Mouse (Mus musculus): ENCODE data around the gene Zfp488. TPM values are rescaled to one million over a fixed set of nuclear protein-coding genes. Genes with fewer than 3 reads are reported as not detected.

Gene Zfp488
- total and polyA plus RNA-seq, 2 experiments: under 0.01 TPM; not detected in 1

DNA sequence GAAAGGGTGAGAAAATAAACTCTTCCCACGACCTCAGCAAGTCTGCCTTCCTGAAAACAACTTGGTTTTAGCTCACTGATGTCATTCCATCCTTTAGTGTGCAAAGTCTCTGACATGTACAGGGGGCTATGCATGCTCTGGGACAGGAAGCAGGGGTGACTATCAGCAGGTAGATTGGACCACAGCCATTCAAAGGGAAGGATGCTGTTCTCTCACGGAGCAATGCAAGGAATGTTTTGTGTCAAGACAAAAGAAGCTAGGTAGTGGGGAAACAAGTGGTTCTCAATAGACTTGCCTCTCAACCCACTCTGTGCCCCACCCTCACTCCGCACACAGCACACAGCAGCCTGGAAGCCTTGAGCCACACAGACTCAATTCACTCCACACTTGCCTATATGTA is 10.6 kb upstream of the Zfp488 start:
- DNase-seq (ENCODE audit: extremely low read depth, low read depth, low spot score): no peak
- H3K4me1 ChIP-seq (ENCODE audit: control insufficient read depth, insufficient read depth, low read length): no peaks in the 10 kb centered on the region
- WGBS: 46% methylated on average over 3 of the region's 3 CpGs
- no peaks in the 10 kb centered on the region for H3K79me2 ChIP-seq (ENCODE audit: control insufficient read depth, insufficient read depth, low read length)
- TF ChIP-seq CTCF (IDR thresholded peaks at IDR 0.05; ENCODE audit: low read depth, low read length) (no peak), POLR2A (IDR thresholded peaks at IDR 0.05; ENCODE audit: extremely low read depth, insufficient read depth, low read length) (no peak)
- no peaks in the 10 kb centered on the region for H3K27me3 ChIP-seq (ENCODE audit: control insufficient read depth, insufficient read depth, low read length)
- no peak overlapping the region for H3K4me3 ChIP-seq (ENCODE audit: insufficient read depth, low read depth, low read length)
- no peak overlapping the region for H3K27ac ChIP-seq (replicated peaks; ENCODE audit: insufficient read depth, low read depth, low read length)
- H3K36me3 ChIP-seq (ENCODE audit: control insufficient read depth, insufficient read depth, low read length): no peaks in the 10 kb centered on the region
- H3K9ac ChIP-seq (ENCODE audit: low read depth, low read length): no peak overlapping the region

DNA sequence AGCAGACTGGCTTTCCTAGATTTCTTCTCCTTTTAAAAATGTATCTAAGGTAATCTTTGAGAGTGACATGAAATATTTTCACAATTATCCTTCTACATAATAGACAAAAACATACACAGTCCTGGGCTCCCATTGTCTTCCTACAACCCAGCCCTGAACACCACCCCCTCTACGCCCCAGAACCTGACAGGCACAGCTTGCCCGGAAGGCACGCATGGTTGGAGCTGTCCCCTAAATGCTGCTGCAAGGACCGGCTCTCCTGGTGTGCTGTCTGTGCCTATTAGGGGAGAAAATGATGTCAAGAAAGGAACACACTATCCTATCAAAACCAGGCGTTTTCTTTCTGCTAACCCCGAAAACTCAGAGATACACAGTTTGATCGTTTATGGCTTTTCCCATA is 816 bp downstream of the Zfp488 start:
- Histone ChIP-seq H3K9ac (ENCODE audit: low read depth, low read length) (no peak overlapping the region), H3K36me3 (ENCODE audit: control insufficient read depth, insufficient read depth, low read length) (no peaks in the 10 kb centered on the region), H3K27ac (replicated peaks; ENCODE audit: insufficient read depth, low read depth, low read length) (no peak overlapping the region), H3K4me1 (ENCODE audit: control insufficient read depth, insufficient read depth, low read length) (no peaks in the 10 kb centered on the region), H3K4me3 (ENCODE audit: insufficient read depth, low read depth, low read length) (no peak overlapping the region), H3K27me3 (ENCODE audit: control insufficient read depth, insufficient read depth, low read length) (peaks cover 6% of the 10 kb centered on the region; the same call in 1 of the 2 replicates), H3K79me2 (ENCODE audit: control insufficient read depth, insufficient read depth, low read length) (no peaks in the 10 kb centered on the region)
- DNase-seq (ENCODE audit: extremely low read depth, low read depth, low spot score): no peak
- TF ChIP-seq CTCF (IDR thresholded peaks at IDR 0.05; ENCODE audit: low read depth, low read length): no peak
- 46% methylated on average over 7 of the region's 7 CpGs for WGBS

DNA sequence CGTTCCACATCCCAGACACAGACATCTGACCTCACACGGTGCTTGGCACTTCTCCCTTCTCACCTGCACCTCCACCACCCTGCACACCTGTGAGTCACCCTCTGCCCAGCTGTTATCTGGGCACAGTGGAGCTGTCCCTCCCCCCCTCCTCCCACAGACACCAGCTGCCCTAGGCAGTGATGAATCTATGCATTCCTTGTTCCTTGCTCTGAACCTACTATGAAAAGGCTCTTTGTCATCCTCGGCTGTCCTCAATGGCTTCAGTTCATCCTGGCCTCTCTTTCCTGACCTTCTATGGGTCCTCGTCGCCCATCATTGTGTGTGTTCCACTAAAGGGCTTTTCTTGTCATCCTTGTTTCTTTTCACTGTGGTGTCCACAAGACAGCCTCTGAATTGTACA is 3.8 kb downstream of the Zfp488 start:
- DNase-seq (ENCODE audit: extremely low read depth, low read depth, low spot score): no peak
- Histone ChIP-seq H3K4me1 (ENCODE audit: control insufficient read depth, insufficient read depth, low read length) (no peaks in the 10 kb centered on the region), H3K79me2 (ENCODE audit: control insufficient read depth, insufficient read depth, low read length) (no peaks in the 10 kb centered on the region), H3K4me3 (ENCODE audit: insufficient read depth, low read depth, low read length) (no peak overlapping the region), H3K36me3 (ENCODE audit: control insufficient read depth, insufficient read depth, low read length) (no peaks in the 10 kb centered on the region), H3K27ac (replicated peaks; ENCODE audit: insufficient read depth, low read depth, low read length) (no peak overlapping the region), H3K27me3 (ENCODE audit: control insufficient read depth, insufficient read depth, low read length) (peaks cover 6% of the 10 kb centered on the region; the same call in 1 of the 2 replicates), H3K9ac (ENCODE audit: low read depth, low read length) (no peak overlapping the region)
- 72% methylated on average over 5 of the region's 5 CpGs for WGBS
- TF ChIP-seq CTCF (IDR thresholded peaks at IDR 0.05; ENCODE audit: low read depth, low read length) (no peak), POLR2A (IDR thresholded peaks at IDR 0.05; ENCODE audit: extremely low read depth, insufficient read depth, low read length) (no peak)

DNA sequence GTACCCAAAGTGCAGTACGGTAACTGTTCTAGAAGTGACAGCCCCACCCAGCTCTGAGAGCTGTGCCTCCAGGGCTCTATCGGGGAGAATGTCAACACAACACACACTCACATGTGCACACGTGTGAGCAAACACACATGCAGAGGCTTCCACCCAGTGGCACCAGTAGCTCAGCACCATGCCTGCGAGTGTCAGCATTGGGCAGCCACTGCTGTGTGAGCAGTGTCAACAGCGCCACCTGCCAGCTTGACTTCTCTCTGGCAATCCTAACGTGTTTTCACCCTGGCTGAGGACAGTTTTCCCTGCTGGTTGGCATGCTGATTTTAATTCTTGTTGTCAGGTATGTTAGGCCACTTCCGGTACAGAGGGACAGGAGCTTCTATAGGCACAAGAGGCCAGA is 5.9 kb downstream of the Zfp488 start:
- Histone ChIP-seq H3K27ac (replicated peaks; ENCODE audit: insufficient read depth, low read depth, low read length) (no peak overlapping the region), H3K4me3 (ENCODE audit: insufficient read depth, low read depth, low read length) (no peak overlapping the region), H3K9ac (ENCODE audit: low read depth, low read length) (no peak overlapping the region), H3K36me3 (ENCODE audit: control insufficient read depth, insufficient read depth, low read length) (no peaks in the 10 kb centered on the region), H3K4me1 (ENCODE audit: control insufficient read depth, insufficient read depth, low read length) (no peaks in the 10 kb centered on the region), H3K79me2 (ENCODE audit: control insufficient read depth, insufficient read depth, low read length) (no peaks in the 10 kb centered on the region), H3K27me3 (ENCODE audit: control insufficient read depth, insufficient read depth, low read length) (no peaks in the 10 kb centered on the region)
- peak; percentile 33 for TF ChIP-seq CTCF (IDR thresholded peaks at IDR 0.05; ENCODE audit: low read depth, low read length)
- no peak for TF ChIP-seq POLR2A (IDR thresholded peaks at IDR 0.05; ENCODE audit: extremely low read depth, insufficient read depth, low read length)
- WGBS: 46% methylated on average over 7 of the region's 7 CpGs
- no peak for DNase-seq (ENCODE audit: extremely low read depth, low read depth, low spot score)

DNA sequence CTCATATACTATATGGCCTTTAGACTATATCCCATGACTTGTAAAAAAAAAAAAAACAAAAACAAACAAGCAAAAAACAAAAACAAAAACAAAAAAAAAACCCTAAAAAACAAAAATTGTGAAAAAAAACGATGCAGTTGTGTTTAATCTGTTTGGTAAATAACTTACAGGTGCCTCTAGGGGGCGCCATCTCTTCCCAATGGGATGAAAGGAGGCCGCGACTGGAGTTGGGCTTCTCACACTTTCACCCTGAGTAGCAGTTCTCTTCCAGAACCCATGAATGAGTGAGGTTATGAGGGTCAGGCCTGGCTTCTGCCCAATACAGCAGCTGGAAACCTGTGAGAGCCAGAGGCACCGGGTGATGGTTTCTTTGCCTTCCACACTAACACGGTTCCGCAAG is 12.9 kb downstream of the Zfp488 start:
- H3K79me2 ChIP-seq (ENCODE audit: control insufficient read depth, insufficient read depth, low read length): no peaks in the 10 kb centered on the region
- H3K27ac ChIP-seq (replicated peaks; ENCODE audit: insufficient read depth, low read depth, low read length): no peak overlapping the region
- H3K4me3 ChIP-seq (ENCODE audit: insufficient read depth, low read depth, low read length): no peak overlapping the region
- 61% methylated on average over 7 of the region's 7 CpGs for WGBS
- no peak for TF ChIP-seq POLR2A (IDR thresholded peaks at IDR 0.05; ENCODE audit: extremely low read depth, insufficient read depth, low read length)
- TF ChIP-seq CTCF (IDR thresholded peaks at IDR 0.05; ENCODE audit: low read depth, low read length): no peak
- H3K9ac ChIP-seq (ENCODE audit: low read depth, low read length): no peak overlapping the region
- no peaks in the 10 kb centered on the region for H3K36me3 ChIP-seq (ENCODE audit: control insufficient read depth, insufficient read depth, low read length)
- no peaks in the 10 kb centered on the region for H3K27me3 ChIP-seq (ENCODE audit: control insufficient read depth, insufficient read depth, low read length)
- H3K4me1 ChIP-seq (ENCODE audit: control insufficient read depth, insufficient read depth, low read length): no peaks in the 10 kb centered on the region
- DNase-seq (ENCODE audit: extremely low read depth, low read depth, low spot score): no peak

DNA sequence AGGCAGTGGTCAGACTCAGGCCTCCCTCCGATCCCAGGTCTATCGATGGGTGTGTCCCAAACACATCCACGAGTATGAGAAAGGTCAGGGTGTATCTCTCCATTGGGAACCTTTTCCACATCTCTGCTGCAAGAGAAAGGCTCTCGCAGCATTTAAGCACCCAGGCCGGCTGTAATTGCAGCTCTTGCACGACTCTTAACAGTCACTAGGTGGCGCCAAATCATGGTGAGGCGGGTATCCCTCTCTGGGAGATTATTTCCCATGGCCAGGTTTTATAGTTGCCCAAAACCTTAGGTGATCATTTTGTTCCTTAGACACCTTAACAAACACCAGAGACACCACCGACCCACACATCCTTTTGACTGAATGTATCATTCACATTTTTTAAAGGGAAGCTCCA is 19.2 kb downstream of the Zfp488 start:
- Histone ChIP-seq H3K27ac (replicated peaks; ENCODE audit: insufficient read depth, low read depth, low read length) (no peak overlapping the region), H3K79me2 (ENCODE audit: control insufficient read depth, insufficient read depth, low read length) (no peaks in the 10 kb centered on the region), H3K4me1 (ENCODE audit: control insufficient read depth, insufficient read depth, low read length) (no peaks in the 10 kb centered on the region), H3K4me3 (ENCODE audit: insufficient read depth, low read depth, low read length) (no peak overlapping the region), H3K9ac (ENCODE audit: low read depth, low read length) (no peak overlapping the region), H3K27me3 (ENCODE audit: control insufficient read depth, insufficient read depth, low read length) (no peaks in the 10 kb centered on the region), H3K36me3 (ENCODE audit: control insufficient read depth, insufficient read depth, low read length) (no peaks in the 10 kb centered on the region)
- WGBS: 3% methylated on average over 9 of the region's 9 CpGs
- TF ChIP-seq CTCF (IDR thresholded peaks at IDR 0.05; ENCODE audit: low read depth, low read length) (peak; percentile 75), POLR2A (IDR thresholded peaks at IDR 0.05; ENCODE audit: extremely low read depth, insufficient read depth, low read length) (no peak)
- no peak for DNase-seq (ENCODE audit: extremely low read depth, low read depth, low spot score)
